Mouse (Mus musculus) liver, adult 2 months (tissue): ENCODE measurements at regions not wholly inside any gene's neighbourhood (a gene's known extent, or its start where the extent isn't known, plus 50 kb on each side); places are given as distances from the start of the nearest gene placed in this dataset.

ENCODE experiments used
- CTCF ChIP-seq: fragments of 200-500 bp; IDR thresholded peaks from 2 replicates; pipeline ENCODE4 v1.5.1; 2011; ENCODE audit warnings: low read depth, low read length, control low read depth
- POLR2A ChIP-seq: fragments of 200-500 bp; IDR thresholded peaks from 2 replicates; pipeline ENCODE4 v1.6.1; 2011; ENCODE audit warnings: low read length, control low read depth; ENCODE audit not compliant: insufficient read depth; ENCODE audit errors: extremely low read depth

GRCm38 (mm10) chr14:106997565-106998279 lies 891.7 kb downstream of the Trim52 start:
- TF ChIP-seq CTCF (no peak), POLR2A (no peak)
